Mouse (Mus musculus): ENCODE data around the gene AW549877. TPM values are rescaled to one million over a fixed set of nuclear protein-coding genes. Genes with fewer than 3 reads are reported as not detected.

AW549877 gene
- 28.1 TPM for polyA plus RNA-seq (2014; fragmentation: Illumina TruSeq; extraction: RNeasy Lipid Tissue Mini Kit (QIAGEN cat#74804); ENCODE audit: low read depth, low replicate concordance)

GRCm38 (mm10) chr15:3995448-3996266, at the start of gene AW549877:
Gene AW549877, minus strand, starts transcription at chr15:3995744.

GRCm38 (mm10) chr15:4026231-4026773, 30.8 kb upstream of the AW549877 start, which contains the start of gene Oxct1:
Gene Oxct1, plus strand, starts transcription at chr15:4026383.

GRCm38 (mm10) chr15:3979061-3979848, 16.3 kb downstream of the AW549877 start, which contains the start of gene Fbxo4:
Gene Fbxo4, minus strand, starts transcription at chr15:3979573.

Other genes with a start within 250 kb of the AW549877 start
- 10.3 TPM for gene Fbxo4, start 16.2 kb downstream of the AW549877 start, polyA plus RNA-seq (2014; fragmentation: Illumina TruSeq; extraction: RNeasy Lipid Tissue Mini Kit (QIAGEN cat#74804); ENCODE audit: low read depth, low replicate concordance)
- gene Oxct1, start 30.6 kb upstream of the AW549877 start, polyA plus RNA-seq (2014; fragmentation: Illumina TruSeq; extraction: RNeasy Lipid Tissue Mini Kit (QIAGEN cat#74804); ENCODE audit: low read depth, low replicate concordance), result 896 TPM